Mouse (Mus musculus) liver, embryonic 14.5 days (tissue): Measurements from ENCODE around the gene Kdm2b. TPM values are rescaled to one million over a fixed set of nuclear protein-coding genes. Genes with fewer than 3 reads are reported as not detected.

Experiments
- ATAC-seq: fragments of 200-750 bp; cut with Nextera tagmentation; 2 replicates; pipeline ENCODE4 v1.8.0; 2017; ENCODE audit warnings: moderate number of reproducible peaks, mild to moderate bottlenecking, moderate library complexity; ENCODE audit not compliant: insufficient read depth
- DNase-seq, 3 experiments: peaks; one replicate each; pipeline ENCODE4 v3.0.0-alpha.2; 2012 to 2013; ENCODE audit warnings: low read depth in 3 of 3, low spot score in 3 of 3
- H3K27ac ChIP-seq: fragments of 300-500 bp; sonication (generic); 2 replicates; pipeline ENCODE4 v1.5.1; 2014; ENCODE audit warnings: moderate library complexity, mild to moderate bottlenecking, control low read depth, inconsistent platforms
- H3K27me3 ChIP-seq: fragments of 300-500 bp; sonication (generic); 2 replicates; pipeline ENCODE4 v1.6.1; 2014; ENCODE audit warnings: mild to moderate bottlenecking, low read length, moderate library complexity; ENCODE audit not compliant: control insufficient read depth, insufficient read depth
- H3K36me3 ChIP-seq: fragments of 300-500 bp; sonication (generic); replicated peaks from 2 replicates; pipeline ENCODE4 v1.6.1; 2014; ENCODE audit warnings: low read depth; ENCODE audit not compliant: control insufficient read depth, insufficient read depth
- H3K4me1 ChIP-seq, 2 experiments: fragments of 200-500 bp in 1 of 2; fragments of 300-500 bp in 1 of 2; sonication (generic) in 1 of 2; replicated peaks; 2 replicates each; pipeline ENCODE4 v1.6.1; 2012 to 2014; ENCODE audit warnings: antibody characterized with exemption in 1 of 2, inconsistent platforms in 1 of 2, low read length in 1 of 2; ENCODE audit not compliant: control insufficient read depth in 2 of 2, insufficient read depth in 2 of 2
- H3K4me2 ChIP-seq: fragments of 300-500 bp; sonication (generic); 2 replicates; pipeline ENCODE4 v1.6.1; 2014; ENCODE audit warnings: low read depth, mild to moderate bottlenecking, control low read depth, moderate library complexity
- H3K4me3 ChIP-seq, 2 experiments: fragments of 200-500 bp in 1 of 2; fragments of 300-500 bp in 1 of 2; sonication (generic) in 1 of 2; 2 replicates each; pipeline ENCODE4 v1.5.1; 2012 to 2014; ENCODE audit warnings: low read depth in 2 of 2, low read length in 2 of 2, mild to moderate bottlenecking in 2 of 2, control low read depth in 1 of 2, inconsistent platforms in 1 of 2, moderate library complexity in 1 of 2; ENCODE audit not compliant: insufficient read depth in 1 of 2
- H3K9ac ChIP-seq: fragments of 300-500 bp; sonication (generic); replicated peaks from 2 replicates; pipeline ENCODE4 v1.6.1; 2014; ENCODE audit warnings: mild to moderate bottlenecking, control low read depth, moderate library complexity
- H3K9me3 ChIP-seq: fragments of 300-500 bp; sonication (generic); 2 replicates; pipeline ENCODE4 v1.6.1; 2016; ENCODE audit warnings: low read length, mixed read lengths; ENCODE audit not compliant: control insufficient read depth
- CTCF ChIP-seq: IDR thresholded peaks from 2 replicates; pipeline ENCODE4 v1.5.1; 2016; ENCODE audit warnings: antibody characterized with exemption, low read depth, control low read depth
- EP300 ChIP-seq: IDR thresholded peaks from 2 replicates; pipeline ENCODE4 v1.6.1; 2016; ENCODE audit warnings: antibody characterized with exemption, low read depth
- WGBS: fragments of 180-500 bp; shearing (Covaris S2); extraction: QIAGEN DNeasy Blood & Tissue Kit; methylation state at CpG from one replicate; pipeline ENCODE4 v1.1.7; 2014; ENCODE audit not compliant: insufficient replicate concordance; 5-methylcytosine and 5-hydroxymethylcytosine counted together
- polyA plus RNA-seq, 2 experiments: library from polyadenylated mRNA; depleted of rRNA in 1 of 2; stranded (reverse) in 1 of 2; unstranded in 1 of 2; fragments of >200 nt; fragmentation: Nextera tagmentation in 1 of 2; extraction: Ambion mirVana in 1 of 2; gene quantifications; 2 replicates each; pipeline versions ENCODE4 v1.2.1 to v1.2.3; 2012 to 2014

Kdm2b gene
- polyA plus RNA-seq, 2 experiments: 10.0 to 11.7 TPM

DNA sequence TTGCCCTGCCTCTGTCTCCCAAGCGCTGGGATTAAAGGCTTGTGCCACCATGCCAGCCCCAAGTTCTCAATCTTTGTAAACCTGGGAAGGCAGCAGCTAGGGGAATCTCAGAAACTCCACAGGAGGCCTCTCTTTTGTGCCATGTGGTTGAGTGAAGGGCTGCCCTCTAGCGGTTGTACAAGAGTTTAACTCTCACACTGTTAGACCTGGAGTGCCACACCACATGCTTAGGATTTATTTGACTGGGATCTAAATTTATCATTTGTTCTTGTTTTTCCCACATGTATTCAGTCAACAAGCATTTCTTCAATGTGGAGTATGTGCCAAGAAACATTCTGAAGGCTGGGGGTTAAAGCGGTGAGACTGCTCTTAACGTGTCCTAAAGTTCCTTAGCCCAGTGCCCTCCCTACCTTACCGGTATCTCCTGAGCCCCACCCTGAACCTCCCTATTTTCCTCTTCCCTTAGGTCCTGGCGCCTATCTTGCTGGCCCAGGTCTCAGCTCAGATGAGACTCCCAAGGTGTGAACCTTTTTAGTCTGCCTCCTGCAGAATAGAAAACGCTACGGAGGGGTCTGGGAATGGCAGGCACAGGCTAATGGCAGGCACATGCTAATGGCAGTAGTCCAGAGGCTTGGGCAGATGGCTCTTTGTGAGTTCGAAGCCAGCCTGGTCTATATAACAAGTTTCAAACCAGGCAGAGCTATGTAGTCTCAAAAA is 24.1 kb upstream of the Kdm2b start:
- TF ChIP-seq EP300 (no peak), CTCF (peak; percentile 82)
- DNase-seq (peak in 2 of 3 experiments; percentile 58 to 66), ATAC-seq (no peak)
- Histone ChIP-seq H3K27ac (peak overlapping the region; percentile 71), H3K4me3 (no peak overlapping the region), H3K27me3 (no peaks in the 10 kb centered on the region), H3K36me3 (no peaks in the 10 kb centered on the region), H3K4me1 (peaks cover 18 to 25% of the 10 kb centered on the region in 2 experiments), H3K9ac (no peak overlapping the region), H3K9me3 (no peaks in the 10 kb centered on the region), H3K4me2 (peak overlapping the region; percentile 2)
- WGBS: 34% methylated on average over 9 of the region's 9 CpGs

DNA sequence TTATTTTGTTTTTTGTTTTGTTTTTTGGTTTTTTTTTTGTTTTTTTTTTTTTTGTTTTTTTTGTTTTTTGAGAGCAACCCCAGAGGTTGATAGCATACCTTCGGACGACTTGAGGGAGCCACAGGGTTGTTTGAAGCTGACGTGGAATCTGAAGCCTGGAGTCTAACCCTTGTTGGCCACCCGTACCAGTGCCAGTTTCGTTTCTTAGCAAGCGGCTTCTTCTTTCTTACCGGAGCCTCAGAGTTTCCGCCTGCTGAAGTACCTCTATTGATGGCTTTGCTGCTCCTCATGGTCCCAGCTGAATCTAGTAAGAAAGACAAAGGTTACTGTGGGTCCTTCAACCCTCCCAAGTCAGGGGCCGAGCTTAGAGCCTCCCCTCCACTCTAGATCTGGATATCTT is 22.1 kb upstream of the Kdm2b start:
- no peaks in the 10 kb centered on the region for H3K36me3 ChIP-seq
- H3K9ac ChIP-seq: no peak overlapping the region
- H3K4me2 ChIP-seq: no peak overlapping the region
- no peak overlapping the region for H3K4me3 ChIP-seq
- ATAC-seq (no peak), DNase-seq (no peak)
- 84% methylated on average over 9 of the region's 9 CpGs for WGBS
- TF ChIP-seq EP300: no peak
- H3K4me1 ChIP-seq: peaks cover 17 to 18% of the 10 kb centered on the region in 2 experiments
- no peaks in the 10 kb centered on the region for H3K9me3 ChIP-seq
- H3K27me3 ChIP-seq: no peaks in the 10 kb centered on the region; the same call in 1 of the 2 replicates
- H3K27ac ChIP-seq: no peak overlapping the region

DNA sequence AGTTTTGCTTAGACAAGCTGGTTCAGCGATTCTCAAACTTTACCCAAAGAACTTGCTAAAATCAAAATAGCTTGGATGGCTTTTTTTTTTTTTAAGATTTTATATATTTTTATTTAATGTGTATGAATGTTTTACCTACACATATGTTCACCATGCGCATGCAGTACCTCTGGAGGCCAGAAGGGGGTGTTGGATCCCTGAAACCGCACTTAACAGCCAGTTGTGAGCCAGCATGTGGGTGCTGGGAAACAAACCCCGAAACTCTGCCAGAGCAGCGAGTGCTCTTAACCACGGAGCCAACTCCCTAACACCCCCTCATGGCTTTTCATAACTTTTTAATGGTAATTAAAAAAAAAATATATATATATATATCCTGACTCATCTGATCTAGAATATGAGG is 21.2 kb upstream of the Kdm2b start:
- Histone ChIP-seq H3K9ac (no peak overlapping the region), H3K9me3 (no peaks in the 10 kb centered on the region), H3K4me2 (no peak overlapping the region), H3K4me1 (peaks cover 11 to 14% of the 10 kb centered on the region in 2 experiments), H3K27ac (no peak overlapping the region), H3K36me3 (no peaks in the 10 kb centered on the region), H3K27me3 (no peaks in the 10 kb centered on the region; the same call in 1 of the 2 replicates), H3K4me3 (no peak overlapping the region)
- DNase-seq (no peak), ATAC-seq (no peak)
- 84% methylated on average over 6 of the region's 6 CpGs for WGBS
- no peak for TF ChIP-seq EP300
- peak; percentile 68 for TF ChIP-seq CTCF

DNA sequence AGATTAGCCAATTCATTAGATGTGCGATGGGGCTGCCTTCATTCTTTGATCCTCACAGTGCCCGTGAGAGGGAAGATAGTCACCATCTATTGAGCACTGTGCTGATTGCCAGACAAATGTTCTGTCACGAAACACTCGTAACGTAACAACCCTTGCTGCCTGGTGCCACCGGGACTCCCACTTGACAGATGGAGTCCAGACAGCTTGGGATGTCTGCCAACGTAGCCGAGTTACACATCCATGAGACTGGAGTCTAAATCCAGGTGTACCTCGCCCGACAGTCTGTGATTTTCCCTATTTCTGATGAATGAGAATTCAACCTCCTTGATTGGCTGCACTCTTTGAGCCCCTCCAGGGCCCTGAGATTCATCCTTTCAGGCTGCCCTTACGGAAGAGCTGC is 20.2 kb upstream of the Kdm2b start:
- H3K27me3 ChIP-seq: no peaks in the 10 kb centered on the region; the same call in 1 of the 2 replicates
- no peak overlapping the region for H3K9ac ChIP-seq
- H3K4me1 ChIP-seq: peaks cover 9 to 10% of the 10 kb centered on the region in 2 experiments
- H3K4me3 ChIP-seq: no peak overlapping the region
- H3K4me2 ChIP-seq: no peak overlapping the region
- 78% methylated on average over 11 of the region's 11 CpGs for WGBS
- ATAC-seq: no peak
- H3K9me3 ChIP-seq: no peaks in the 10 kb centered on the region
- no peaks in the 10 kb centered on the region for H3K36me3 ChIP-seq
- TF ChIP-seq CTCF (no peak), EP300 (no peak)
- H3K27ac ChIP-seq: no peak overlapping the region
- no peak for DNase-seq

DNA sequence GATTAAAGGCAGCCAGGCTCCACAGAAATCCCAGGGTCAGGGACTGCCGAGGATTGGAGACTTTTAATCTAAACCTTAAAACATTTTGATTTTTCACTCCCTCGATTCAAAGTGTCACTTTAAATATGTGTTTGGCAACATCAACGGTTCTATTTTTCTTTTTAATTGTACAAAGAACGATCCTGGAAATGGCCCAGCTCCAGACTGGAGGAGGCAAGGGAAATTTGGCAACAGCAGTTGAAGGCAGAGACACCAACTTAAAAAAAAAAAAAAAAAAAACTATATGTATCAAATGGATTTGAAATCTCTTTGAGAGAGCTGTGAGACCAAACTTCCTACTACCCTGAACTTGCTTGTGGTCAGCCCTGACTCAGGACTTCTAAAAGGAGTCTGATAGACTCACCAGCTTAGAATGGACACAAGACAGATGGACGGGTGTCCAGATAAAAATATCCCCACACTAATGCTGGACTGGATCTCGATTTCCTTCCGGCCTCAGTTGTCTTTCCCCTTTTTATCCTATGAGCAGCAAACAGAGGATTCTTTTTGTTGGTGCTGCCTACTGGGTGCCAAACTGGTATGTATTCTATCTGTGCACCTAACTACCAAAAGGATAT is 19.4 kb upstream of the Kdm2b start:
- Histone ChIP-seq H3K9me3 (no peaks in the 10 kb centered on the region), H3K27me3 (no peaks in the 10 kb centered on the region; the same call in 1 of the 2 replicates), H3K4me3 (no peak overlapping the region), H3K27ac (no peak overlapping the region), H3K36me3 (no peaks in the 10 kb centered on the region), H3K4me1 (peaks cover 3 to 4% of the 10 kb centered on the region in 2 experiments), H3K9ac (no peak overlapping the region), H3K4me2 (no peak overlapping the region)
- no peak for DNase-seq
- ATAC-seq: no peak
- WGBS: 54% methylated on average over 7 of the region's 7 CpGs
- TF ChIP-seq EP300 (no peak), CTCF (no peak)
